Mouse (Mus musculus) liver, adult 2 months (tissue): ENCODE data around the gene Ahcyl1.

Experiments
- CTCF ChIP-seq: fragments of 200-500 bp; IDR thresholded peaks from 2 replicates; pipeline ENCODE4 v1.5.1; 2011; ENCODE audit warnings: low read depth, low read length, control low read depth
- POLR2A ChIP-seq: fragments of 200-500 bp; IDR thresholded peaks from 2 replicates; pipeline ENCODE4 v1.6.1; 2011; ENCODE audit warnings: low read length, control low read depth; ENCODE audit not compliant: insufficient read depth; ENCODE audit errors: extremely low read depth

DNA sequence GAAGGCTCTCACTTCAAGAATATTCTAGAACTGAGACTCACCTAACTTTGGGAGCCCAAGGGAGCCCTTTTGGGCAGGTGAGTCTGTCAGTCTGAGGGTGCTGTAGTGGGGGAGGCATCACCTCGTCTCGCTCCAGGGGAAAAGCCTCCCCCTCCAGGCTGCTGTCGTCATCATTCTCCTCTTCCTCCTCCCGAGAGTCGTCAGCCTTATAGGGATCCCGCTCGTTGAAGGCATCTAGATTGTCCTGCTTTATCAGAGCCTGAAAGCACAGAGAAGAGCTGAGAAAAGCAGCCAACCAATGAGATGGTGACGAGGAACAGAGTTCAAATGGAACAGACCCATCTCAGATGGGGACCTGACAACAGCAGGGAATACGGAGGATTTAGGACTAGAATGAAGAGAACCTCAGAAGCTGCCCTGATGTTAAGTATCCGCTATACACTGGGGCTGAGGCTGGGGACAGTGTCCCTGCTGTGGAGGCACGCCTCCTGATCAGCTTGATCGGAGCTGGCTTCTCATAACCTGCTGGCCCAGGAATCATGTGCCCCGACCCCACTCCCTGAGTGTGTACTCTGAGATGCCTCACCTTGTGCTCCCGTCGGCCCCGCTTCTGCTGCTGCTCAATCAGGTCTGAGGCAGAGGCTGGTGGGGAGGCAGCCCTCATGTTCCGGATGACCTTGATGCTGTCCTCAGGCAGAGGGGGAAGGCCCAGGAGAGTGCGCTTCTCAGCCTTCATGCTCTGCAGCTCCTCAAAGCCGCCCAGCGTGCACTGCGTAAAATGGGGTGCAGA is 74.9 kb downstream of the Ahcyl1 start:
- TF ChIP-seq POLR2A (no peak), CTCF (no peak)
